Mouse (Mus musculus): ENCODE results near the gene Spata22.

DNA sequence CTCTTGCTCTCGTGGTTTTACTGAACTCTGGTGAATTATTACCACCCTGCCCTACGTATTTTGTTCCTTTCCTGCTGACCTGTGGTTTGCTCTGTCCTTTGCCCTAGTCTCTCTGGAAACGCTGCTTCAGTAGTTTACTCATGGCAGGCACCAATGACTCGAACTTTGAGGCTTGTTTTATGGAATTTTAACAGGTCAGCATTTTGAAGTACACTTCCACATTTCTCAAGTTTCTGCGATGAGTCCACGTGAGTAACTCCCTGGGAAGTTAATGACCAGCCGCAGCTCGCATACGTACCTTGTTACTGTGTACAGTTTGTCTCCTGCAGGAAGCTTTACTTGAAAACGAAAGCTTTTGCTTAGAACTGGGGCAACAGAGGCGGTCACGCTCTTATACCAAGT lies 3.1 kb upstream of the Spata22 start:
- no peak for TF ChIP-seq MXI1 (IDR thresholded peaks at IDR 0.05; ENCODE audit: low read depth, low read length)
- no peak for TF ChIP-seq JUND (conservative IDR thresholded peaks at IDR 0.05; ENCODE audit: low read depth, low read length)
- no peak for TF ChIP-seq ZMIZ1 (IDR thresholded peaks at IDR 0.05; ENCODE audit: low read depth, low read length)
- no peak for TF ChIP-seq ETS1 (conservative IDR thresholded peaks at IDR 0.05; ENCODE audit: low read depth, low read length)
- TF ChIP-seq RAD21 (IDR thresholded peaks at IDR 0.05; ENCODE audit: low read depth, low read length), result no peak
- no peak for TF ChIP-seq ZC3H11A (IDR thresholded peaks at IDR 0.05; ENCODE audit: low read depth, low read length)
- TF ChIP-seq CHD2 (IDR thresholded peaks at IDR 0.05; ENCODE audit: low read length), result no peak
- no peak for TF ChIP-seq CTCF (conservative IDR thresholded peaks at IDR 0.05 in 1 of 2, IDR thresholded peaks at IDR 0.05 in 1 of 2; ENCODE audit: low read depth in 2 of 2, low read length in 2 of 2)
- no peak for TF ChIP-seq POLR2A (IDR thresholded peaks at IDR 0.05; ENCODE audit: low read depth, low read length)
- TF ChIP-seq GABPA (IDR thresholded peaks at IDR 0.05; ENCODE audit: insufficient replicate concordance, low read depth, low read length), result no peak
- no peak for TF ChIP-seq ZKSCAN1 (IDR thresholded peaks at IDR 0.05; ENCODE audit: borderline replicate concordance, low read depth, low read length)

All from CH12.LX (cell line).